Mouse (Mus musculus): ENCODE data around the gene Olfr1385. TPM values are rescaled to one million over a fixed set of nuclear protein-coding genes. Genes with fewer than 3 reads are reported as not detected.

Olfr1385 gene
- polyA plus RNA-seq (2015; fragmentation: Nextera tagmentation; extraction: Ambion mirVana), result not detected in 2 replicates

DNA sequence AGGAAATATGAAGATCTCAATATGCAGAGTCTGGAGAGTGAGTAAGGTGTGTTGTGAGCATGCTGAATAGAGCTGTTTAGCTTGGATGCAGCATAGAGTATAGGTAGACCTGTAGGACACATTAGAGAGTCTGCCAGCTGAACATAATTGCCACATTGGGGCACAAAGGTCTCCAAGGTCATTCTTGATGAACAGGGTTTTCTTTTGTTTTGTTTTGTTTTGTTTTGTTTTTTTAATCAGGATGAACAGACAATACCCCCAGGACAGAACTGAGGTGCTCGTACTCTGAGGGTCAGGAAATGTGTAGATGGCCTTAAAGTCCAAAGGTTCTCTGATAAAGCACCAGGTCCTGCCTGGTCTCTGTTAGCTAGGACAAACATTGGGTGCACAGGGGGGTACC is at the start of gene Olfr1385:
Olfr1385 (plus strand) TSS at position 301 of the 400 bp plus-strand sequence.

DNA sequence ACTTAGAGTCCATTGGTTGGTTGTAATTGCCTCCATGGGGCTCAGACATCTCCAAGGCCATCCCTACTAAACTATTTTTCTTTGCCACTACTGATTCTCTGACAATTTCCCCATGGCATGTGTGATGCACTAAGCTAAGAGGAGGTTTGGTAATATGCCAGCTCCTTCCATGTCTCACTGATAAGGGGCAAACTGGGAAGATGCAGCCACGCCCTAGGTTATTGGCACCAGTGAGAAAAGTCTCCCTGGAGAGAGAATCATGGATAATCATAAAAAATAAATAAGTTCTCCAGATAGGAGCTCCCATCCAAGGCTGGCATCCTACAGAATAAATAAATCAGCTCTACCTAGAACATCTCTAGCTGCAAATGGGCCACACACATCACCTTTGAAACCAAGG is 33.8 kb upstream of the Olfr1385 start, which contains the start of gene Olfr1387:
Olfr1387 (plus strand) TSS at position 301 of the 400 bp plus-strand sequence.

DNA sequence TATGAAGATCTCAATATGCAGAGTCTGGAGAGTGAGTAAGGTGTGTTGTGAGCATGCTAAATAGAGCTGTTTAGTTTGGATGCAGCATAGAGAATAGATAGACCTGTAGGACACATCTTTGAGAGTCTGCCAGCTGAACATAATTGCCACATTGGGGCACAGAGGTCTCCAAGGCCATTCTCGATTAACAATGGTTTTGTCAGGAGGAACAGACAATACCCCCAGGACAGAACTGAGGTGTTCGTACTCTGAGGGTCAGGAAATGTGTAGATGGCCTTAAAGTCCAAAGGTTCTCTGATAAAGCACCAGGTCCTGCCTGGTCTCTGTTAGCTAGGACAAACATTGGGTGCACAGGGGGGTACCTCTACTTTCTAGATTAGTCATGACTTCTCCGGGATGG is 24.1 kb upstream of the Olfr1385 start, which contains the start of gene Olfr1386:
Olfr1386 (plus strand) TSS at position 301 of the 400 bp plus-strand sequence.

DNA sequence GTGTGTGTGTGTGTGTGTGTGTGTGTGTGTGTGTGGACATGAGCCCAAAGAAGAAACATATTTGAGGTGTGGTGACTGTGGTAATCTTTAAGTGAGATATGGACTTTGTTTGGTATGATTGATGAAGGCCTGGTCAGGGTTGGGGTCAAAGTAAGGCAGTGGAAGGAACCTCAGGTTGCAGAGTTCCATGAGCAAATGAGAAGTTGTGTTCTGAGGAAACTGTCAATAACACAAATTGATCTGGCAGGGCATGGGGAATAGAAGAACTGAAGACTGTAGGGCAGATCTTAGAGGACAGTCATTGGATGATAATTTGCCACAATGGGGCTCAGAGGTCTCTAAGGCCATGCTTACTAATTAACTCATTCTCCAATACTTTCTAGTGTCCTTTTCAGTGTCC is 30.5 kb downstream of the Olfr1385 start, which contains the start of gene Olfr1383:
Olfr1383 (plus strand) TSS at position 301 of the 400 bp plus-strand sequence.

DNA sequence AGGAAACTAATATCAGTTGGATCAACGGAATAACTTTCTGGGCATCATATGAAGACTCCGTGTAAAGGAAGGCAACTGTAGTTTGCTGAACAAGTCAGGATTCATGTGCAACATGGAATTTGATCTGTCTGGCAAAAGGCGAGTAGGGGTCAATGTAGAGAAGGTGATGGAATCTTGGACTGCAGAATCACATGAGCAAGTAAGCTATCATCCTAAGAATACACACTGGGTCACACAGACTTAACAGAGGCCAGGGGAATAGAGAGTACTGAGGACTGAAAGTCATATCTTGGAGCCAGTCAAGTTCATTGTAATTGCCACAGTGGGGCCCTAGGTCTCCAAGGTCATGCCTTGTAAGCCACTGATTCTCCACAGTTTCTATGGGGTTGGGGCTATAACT is 39.1 kb downstream of the Olfr1385 start, which contains the start of gene Olfr1382:
Olfr1382 (plus strand) TSS at position 301 of the 400 bp plus-strand sequence.

DNA sequence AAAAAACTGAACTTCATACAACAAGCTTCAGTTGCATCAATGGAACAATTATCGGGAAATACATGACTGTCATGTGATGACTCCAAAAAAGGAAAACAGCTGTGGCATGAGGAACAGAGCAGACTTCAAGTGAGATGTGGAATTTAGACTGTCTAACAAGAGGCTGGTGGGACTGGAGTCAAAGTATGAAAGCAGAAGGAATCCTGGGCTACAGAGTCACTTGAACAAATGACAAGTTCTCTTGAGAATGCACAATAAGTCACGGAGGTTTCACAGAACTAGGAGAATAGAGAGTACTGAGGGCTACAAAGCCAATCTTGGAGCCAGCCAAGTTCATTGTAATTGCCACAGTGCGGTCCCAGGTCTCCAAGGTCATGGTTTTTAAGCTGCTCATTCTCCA is 54.3 kb downstream of the Olfr1385 start, which contains the start of gene Olfr1381:
Olfr1381 (plus strand) TSS at position 301 of the 400 bp plus-strand sequence.

Other genes with a start within 250 kb of the Olfr1385 start
- 34.4 and 34.9 TPM in 2 replicates for gene Mgat1, start 244.9 kb upstream of the Olfr1385 start, polyA plus RNA-seq (2015; fragmentation: Nextera tagmentation; extraction: Ambion mirVana)
- 0.17 TPM in 1 of 2 replicates, not detected in the other for gene Olfr1393, start 210.8 kb upstream of the Olfr1385 start, polyA plus RNA-seq (2015; fragmentation: Nextera tagmentation; extraction: Ambion mirVana)
- gene Olfr1392, start 203.8 kb upstream of the Olfr1385 start, polyA plus RNA-seq (2015; fragmentation: Nextera tagmentation; extraction: Ambion mirVana), result 0.08 and 0.11 TPM in 2 replicates
- not detected in 2 replicates for gene Olfr10, start 184.3 kb upstream of the Olfr1385 start, polyA plus RNA-seq (2015; fragmentation: Nextera tagmentation; extraction: Ambion mirVana)
- gene Olfr1391, start 166.3 kb upstream of the Olfr1385 start, polyA plus RNA-seq (2015; fragmentation: Nextera tagmentation; extraction: Ambion mirVana), result not detected in 2 replicates
- gene Olfr1390, start 153.9 kb upstream of the Olfr1385 start, polyA plus RNA-seq (2015; fragmentation: Nextera tagmentation; extraction: Ambion mirVana), result not detected in 2 replicates
- gene Olfr1389, start 66.0 kb upstream of the Olfr1385 start, polyA plus RNA-seq (2015; fragmentation: Nextera tagmentation; extraction: Ambion mirVana), result not detected in 2 replicates
- 0.08 TPM in 1 of 2 replicates, not detected in the other for gene Olfr1388, start 52.4 kb upstream of the Olfr1385 start, polyA plus RNA-seq (2015; fragmentation: Nextera tagmentation; extraction: Ambion mirVana)
- gene Olfr1387, start 33.7 kb upstream of the Olfr1385 start, polyA plus RNA-seq (2015; fragmentation: Nextera tagmentation; extraction: Ambion mirVana), result not detected in 2 replicates
- not detected in 2 replicates for gene Olfr1386, start 24.0 kb upstream of the Olfr1385 start, polyA plus RNA-seq (2015; fragmentation: Nextera tagmentation; extraction: Ambion mirVana)
- not detected in 2 replicates for gene Olfr1384, start 17.7 kb downstream of the Olfr1385 start, polyA plus RNA-seq (2015; fragmentation: Nextera tagmentation; extraction: Ambion mirVana)
- not detected in 2 replicates for gene Olfr1383, start 30.6 kb downstream of the Olfr1385 start, polyA plus RNA-seq (2015; fragmentation: Nextera tagmentation; extraction: Ambion mirVana)
- gene Olfr1382, start 39.2 kb downstream of the Olfr1385 start, polyA plus RNA-seq (2015; fragmentation: Nextera tagmentation; extraction: Ambion mirVana), result not detected in 2 replicates
- not detected in 2 replicates for gene Olfr1381, start 54.4 kb downstream of the Olfr1385 start, polyA plus RNA-seq (2015; fragmentation: Nextera tagmentation; extraction: Ambion mirVana)
- gene Olfr1380, start 67.8 kb downstream of the Olfr1385 start, polyA plus RNA-seq (2015; fragmentation: Nextera tagmentation; extraction: Ambion mirVana), result not detected in 2 replicates
- 0.95 and 1.4 TPM in 2 replicates for gene Flt4, start 120.2 kb downstream of the Olfr1385 start, polyA plus RNA-seq (2015; fragmentation: Nextera tagmentation; extraction: Ambion mirVana)
- 0.53 and 1.1 TPM in 2 replicates for gene Scgb3a1, start 174.5 kb downstream of the Olfr1385 start, polyA plus RNA-seq (2015; fragmentation: Nextera tagmentation; extraction: Ambion mirVana)
- 26.5 and 29.1 TPM in 2 replicates for gene Cnot6, start 223.7 kb downstream of the Olfr1385 start, polyA plus RNA-seq (2015; fragmentation: Nextera tagmentation; extraction: Ambion mirVana)

Measured in neural tube, postnatal 0 days (tissue).